Mouse (Mus musculus): ENCODE results near the gene Rftn2. TPM values are rescaled to one million over a fixed set of nuclear protein-coding genes. Genes with fewer than 3 reads are reported as not detected.

The Rftn2 gene
- total RNA-seq, 2 experiments from 2014 or later: 2.4 to 3.3 TPM

GRCm38 (mm10) chr1:55211081-55211480, 15.5 kb downstream of the Rftn2 start:
- DNase-seq (ENCODE audit: low spot score): no peak

GRCm38 (mm10) chr1:55210202-55210965, 16.2 kb downstream of the Rftn2 start:
- DNase-seq (ENCODE audit: low spot score): no peak

GRCm38 (mm10) chr1:55208500-55209140, 18.0 kb downstream of the Rftn2 start:
- DNase-seq (ENCODE audit: low spot score): no peak

DNA sequence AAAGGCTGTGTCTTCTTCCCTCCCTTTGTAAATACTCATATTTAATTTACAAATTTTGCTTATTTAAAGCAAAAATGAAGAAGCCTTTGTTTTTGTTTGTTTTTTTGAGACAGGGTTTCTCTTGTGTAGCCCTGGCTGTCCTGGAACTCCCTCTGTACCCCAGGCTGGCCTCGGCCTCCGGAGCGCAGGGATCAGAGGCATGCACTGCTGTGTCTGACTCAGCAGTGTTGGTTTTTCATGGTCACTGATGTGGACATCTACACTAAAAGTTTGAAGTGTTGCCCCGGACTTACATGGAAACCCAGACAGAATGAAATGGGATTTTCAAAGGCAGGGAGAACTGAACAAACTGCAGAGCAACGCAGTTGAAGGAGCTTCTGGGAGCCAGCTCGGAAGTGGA, 19.0 kb downstream of the Rftn2 start:
- no peak for DNase-seq (ENCODE audit: low spot score)

DNA sequence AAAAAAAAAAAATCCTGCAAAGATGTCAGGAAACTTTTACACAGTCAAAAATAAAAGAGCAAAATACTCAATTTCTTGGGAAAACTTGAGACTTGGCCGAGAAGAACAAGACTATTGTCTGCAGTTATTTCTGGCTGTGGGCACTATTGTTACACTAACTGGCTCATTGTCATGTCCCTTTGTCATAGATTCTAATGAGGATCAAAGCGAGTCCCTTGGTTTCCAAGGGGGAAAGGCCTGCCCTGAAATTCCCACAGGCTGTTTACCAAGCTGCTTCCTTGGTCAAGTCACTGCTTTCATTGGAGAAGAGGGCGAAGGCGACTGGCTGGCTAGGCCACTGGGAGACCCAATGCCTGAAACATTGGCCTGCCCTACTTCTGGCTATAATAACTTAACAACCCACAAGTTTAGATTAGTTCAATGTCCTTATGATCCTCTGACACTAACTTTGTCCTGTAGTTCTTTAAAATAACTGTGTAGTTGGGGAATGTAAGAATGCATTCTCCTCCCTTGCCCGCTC, 20.7 kb downstream of the Rftn2 start:
- no peak for DNase-seq (ENCODE audit: low spot score)

DNA sequence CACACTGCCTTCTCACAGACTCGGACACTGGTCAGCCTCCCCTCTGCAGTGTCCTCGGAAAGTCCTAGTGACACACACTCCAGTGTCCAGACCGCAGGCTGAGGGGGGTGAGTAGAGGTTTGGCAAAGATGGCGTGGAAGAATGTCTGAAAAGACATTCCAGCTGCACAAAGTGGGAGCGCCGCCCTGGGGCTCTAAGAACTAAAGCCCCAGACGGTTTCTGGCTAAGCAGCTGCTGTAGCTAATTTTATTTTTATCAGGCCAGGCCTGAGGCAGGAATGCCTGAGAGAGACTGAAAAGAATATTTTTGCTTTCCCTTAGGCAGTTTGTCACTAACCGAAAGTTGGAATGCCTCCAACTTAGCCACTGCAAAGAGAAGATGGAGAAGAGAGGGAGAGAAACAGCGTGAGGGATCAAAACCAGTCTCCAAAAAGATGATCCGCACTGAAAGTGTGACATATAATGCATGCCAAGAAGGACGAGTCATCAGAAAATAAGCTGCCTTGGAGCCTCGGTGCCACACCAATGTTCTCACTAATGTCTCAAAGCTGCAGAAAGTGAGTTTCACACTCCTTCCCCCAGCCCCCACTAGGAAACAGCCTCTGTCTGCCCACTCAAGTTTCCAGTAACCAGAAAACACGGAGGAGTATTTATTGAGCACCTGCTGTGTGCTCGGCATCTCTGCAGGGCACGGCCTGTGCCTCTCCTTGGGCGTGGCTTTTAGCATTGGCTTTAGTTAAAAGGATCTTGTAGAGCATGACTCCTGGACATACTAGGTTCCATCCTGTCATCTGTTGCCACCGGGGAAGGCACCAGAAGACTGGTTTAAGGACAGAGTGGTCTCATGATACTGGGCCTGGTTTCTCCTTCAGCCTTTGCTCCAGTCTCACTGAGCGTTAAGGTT, 24.5 kb downstream of the Rftn2 start:
- peak; percentile 50 for DNase-seq (ENCODE audit: low spot score)

- no peak for DNase-seq (ENCODE audit: low spot score)
These were observed 27.9 kb downstream of the Rftn2 start for GRCm38 (mm10) chr1:55198719-55199118.

DNA sequence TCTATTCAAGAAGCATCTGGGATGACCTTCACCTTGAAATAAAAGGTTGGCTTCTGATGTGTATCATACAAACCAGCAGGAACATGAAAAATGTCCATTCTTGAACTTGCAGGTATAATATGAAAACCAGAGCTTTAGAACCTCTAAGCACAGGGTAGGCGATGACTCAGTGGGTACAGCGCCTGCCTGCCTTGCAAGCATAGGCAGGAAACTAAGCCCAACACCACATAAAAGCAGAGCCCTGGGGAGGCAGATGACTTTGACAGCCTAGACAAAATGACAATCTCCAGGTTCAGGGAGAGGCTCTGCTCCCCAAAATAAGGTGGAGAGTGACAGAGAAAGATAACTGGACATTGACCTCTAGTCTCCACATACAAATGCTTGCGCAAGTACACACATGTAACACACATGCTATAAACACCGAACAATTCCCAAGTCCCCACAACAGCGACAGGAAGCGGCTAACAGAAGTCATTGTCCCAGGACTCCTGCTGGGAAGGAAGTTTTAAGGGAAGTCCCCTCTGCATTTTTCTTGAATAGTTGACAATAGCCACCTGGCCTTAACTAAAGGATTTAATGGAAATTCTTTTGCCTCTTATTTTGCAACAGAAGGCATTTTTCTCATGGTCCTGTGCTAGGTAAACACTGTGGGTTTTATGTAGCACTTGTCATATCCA, 30.1 kb downstream of the Rftn2 start:
- DNase-seq (ENCODE audit: low spot score): no peak

DNA sequence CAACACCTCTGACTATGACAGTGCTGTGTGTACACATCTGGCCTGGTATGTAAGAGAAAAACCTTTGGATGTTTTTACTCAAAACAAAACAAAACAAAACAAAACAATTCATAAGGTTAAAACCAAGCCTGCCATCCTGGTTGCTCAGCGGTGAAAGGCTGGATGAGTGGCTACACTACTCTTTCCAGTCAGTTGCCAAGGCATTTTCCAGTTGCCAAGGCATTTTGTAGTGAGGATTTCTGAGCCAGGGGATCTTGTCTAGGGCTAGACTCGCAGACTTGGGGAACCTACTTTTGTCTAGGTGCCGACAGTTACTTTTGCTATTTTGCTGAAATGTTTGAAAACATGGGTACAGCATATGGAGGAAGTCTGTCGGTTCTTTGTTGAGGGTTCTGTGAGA, 31.6 kb downstream of the Rftn2 start:
- no peak for DNase-seq (ENCODE audit: low spot score)

GRCm38 (mm10) chr1:55194064-55194915, 32.3 kb downstream of the Rftn2 start:
- DNase-seq (ENCODE audit: low spot score): no peak

- no peak for DNase-seq (ENCODE audit: low spot score)
These were observed 33.3 kb downstream of the Rftn2 start for GRCm38 (mm10) chr1:55193316-55193715.

GRCm38 (mm10) chr1:55192824-55193223, 33.8 kb downstream of the Rftn2 start:
- DNase-seq (ENCODE audit: low spot score): no peak

DNA sequence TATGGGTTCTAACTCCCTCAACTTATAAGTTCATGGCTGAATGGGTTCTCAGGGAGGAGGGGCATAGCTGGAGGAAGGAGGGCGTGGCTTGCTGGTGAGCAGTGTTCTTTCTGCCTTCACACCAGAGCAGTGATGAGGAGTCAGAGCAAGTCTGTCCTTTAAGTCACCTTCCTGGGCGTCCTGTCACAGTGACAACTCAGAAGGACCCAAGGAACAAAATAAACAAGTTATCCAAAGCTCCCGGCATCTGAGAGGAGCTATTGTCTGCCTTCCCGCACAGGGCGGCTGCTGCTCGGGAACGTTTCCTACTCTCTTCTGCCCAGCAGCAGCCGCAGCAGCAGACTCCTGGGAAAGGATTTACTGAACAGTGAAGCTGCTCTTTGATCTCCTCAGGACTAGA, 34.6 kb downstream of the Rftn2 start:
- no peak for DNase-seq (ENCODE audit: low spot score)

- DNase-seq (ENCODE audit: low spot score): no peak
These were observed 39.9 kb downstream of the Rftn2 start for GRCm38 (mm10) chr1:55186592-55187210.

DNA sequence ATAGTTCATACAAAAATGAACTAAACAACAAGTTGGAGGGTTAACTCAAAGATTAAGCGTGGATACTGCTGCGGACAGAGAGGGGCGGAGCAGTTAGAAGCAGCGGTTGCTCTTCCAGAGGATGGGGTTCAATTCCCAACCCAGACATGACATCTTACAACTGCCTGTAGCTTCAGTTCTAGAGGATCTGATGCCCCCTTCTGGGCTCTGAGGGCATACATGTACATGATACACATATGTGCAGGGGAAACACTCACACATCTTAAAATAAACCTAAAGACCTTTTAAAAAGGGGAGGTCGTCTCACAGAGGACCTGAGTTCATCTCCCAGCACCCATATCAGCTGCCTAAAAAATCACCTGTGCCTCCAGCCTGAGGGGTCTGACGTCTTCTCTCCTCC, 40.9 kb downstream of the Rftn2 start:
- DNase-seq (ENCODE audit: low spot score): no peak

DNA sequence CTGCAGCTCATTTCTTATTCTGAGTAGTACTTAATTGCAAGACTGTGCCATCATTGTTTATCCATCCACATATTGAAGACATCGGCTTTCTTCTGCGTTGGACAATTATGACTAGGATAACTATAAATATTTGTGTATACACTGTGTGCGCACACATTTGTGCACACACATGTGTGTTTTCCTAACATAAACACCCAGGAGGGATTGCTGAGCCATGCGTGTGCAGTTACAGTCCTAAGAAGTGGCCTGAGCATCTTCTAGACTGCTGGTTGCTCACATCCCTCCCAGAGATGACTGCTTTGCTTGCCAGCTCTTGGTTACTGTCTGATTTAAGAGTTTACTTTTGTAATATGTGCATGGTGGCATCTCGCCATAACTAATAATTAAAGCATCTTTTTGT, 44.2 kb downstream of the Rftn2 start:
- no peak for DNase-seq (ENCODE audit: low spot score)

DNA sequence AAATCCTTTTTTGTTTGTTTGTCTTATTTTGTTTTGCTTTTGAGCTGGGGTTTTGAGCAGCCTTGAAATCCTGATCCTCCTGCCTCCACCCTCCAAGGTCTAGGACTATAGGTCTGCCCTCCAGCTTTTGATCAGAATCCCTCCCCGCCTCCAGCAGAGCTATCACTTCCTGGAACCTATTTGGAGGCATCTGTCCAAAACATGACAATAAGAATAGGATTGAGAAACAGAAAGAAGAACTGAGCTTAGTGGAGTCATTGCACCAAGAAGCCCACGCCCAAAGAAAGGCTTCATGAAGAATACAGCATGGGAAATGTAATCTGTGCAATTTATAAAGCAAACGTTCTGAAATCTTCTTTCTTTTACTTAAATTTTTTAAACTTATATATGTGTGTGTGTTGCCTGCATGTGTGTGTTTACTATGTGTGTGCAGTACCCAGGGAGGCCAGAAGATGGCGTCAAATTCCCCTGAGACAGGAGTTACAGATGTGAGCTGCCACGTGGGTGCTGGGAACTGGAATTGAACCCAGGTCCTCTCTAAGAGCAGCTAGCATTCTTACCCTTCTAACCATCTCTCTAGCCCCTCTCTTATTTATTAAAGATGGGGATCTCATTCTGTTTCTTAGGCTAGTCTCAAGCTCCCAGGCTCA, 46.5 kb downstream of the Rftn2 start:
- DNase-seq (ENCODE audit: low spot score): no peak

DNA sequence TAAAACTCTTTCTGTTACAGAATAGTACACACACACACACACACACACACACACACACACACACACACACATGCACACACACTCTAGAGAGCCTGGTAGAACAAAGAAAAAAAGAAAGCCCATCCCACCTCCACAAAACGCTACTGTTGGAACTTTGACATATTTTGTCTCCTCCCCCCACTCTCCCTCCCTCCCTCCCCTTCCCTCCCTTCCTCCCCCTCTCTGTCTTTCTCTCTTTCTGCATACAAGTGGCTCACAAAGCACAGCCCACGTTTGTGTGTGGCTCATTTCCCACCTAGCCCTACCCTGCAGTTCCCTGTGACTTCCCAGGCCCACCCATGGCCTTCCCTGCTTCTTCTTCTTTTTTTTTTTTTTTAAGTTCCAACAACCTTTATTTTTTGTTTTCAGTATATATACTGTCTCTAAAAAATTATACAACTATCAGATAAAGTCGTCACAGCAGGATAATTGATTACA, 52.0 kb downstream of the Rftn2 start:
- DNase-seq (ENCODE audit: low spot score): no peak
